Comparison of ENCODE assay signal across 20 mouse cellular contexts in the genomic region with DNA sequence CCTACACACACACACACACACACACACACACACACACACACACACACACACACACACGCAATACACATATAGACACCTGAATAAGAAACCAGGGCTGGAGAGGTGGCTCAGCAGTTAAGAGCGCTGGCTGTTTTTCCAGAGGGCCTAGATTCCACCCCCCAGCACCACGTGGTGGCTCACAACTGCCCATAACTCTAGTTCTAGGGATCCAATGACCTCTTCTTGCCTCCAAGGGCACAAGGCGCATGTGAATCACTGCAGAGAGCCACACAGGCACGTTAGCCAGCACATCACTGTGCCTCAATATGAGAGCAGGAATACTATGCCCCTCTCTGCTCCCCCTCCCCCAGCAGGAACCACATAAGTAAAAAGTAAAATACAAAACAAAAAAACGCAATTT. TPM values are rescaled to one million over a fixed set of nuclear protein-coding genes. Genes with fewer than 3 reads are reported as not detected.
A peak's percentile ranks its signal among the peaks of the same experiment; 100 is the strongest.
DNase-seq lines count a peak whose midpoint lies in the region; ATAC-seq lines count a peak whose summit lies in the region.
"Had no signal": no experiment of that assay in that cellular context is flagged by ENCODE, and none has a peak within 500 bp of the region (broad histone marks: within the 10 kb centered on the region; RNA-seq: fewer than 3 reads in every experiment).

No protein-coding gene starts in this region.

- peaks cover 22% of the 10 kb centered on the region for H3K36me3 ChIP-seq in kidney, embryonic 16.5 days (ENCODE audit: insufficient read depth, low read length)

- H3K4me1 ChIP-seq in kidney, embryonic 16.5 days (ENCODE audit: insufficient read depth, low read length) = peaks cover 31% of the 10 kb centered on the region

- 80% methylated on average over 6 of the region's 6 CpGs for WGBS in kidney, embryonic 16.5 days

- peak; percentile 74 to 91 for DNase-seq in adrenal gland, adult (ENCODE audit: inconsistent age in 2 of 2, low spot score in 1 of 2)
- DNase-seq in adrenal gland, adult 18-20 months (ENCODE audit: low spot score in 2 of 2) = no peak
- peak; percentile 80 for DNase-seq in kidney, adult 11 months
- peak; percentile 81 for DNase-seq in adrenal gland, adult 8-10 months
- peak; percentile 42 for DNase-seq in kidney, postnatal 10 days
- DNase-seq in T-cell, adult 2 months (ENCODE audit: low spot score) = no peak
- no peak for DNase-seq in yolk sac, embryonic 10.5 days (ENCODE audit: low spot score)
- DNase-seq: cerebellum, adult 18-20 months; cerebellum, postnatal 36 days; lung, adult 2 months; lung, postnatal 36 days; retina, postnatal 1 day had no signal

- H3K27me3 ChIP-seq in kidney, embryonic 16.5 days (ENCODE audit: insufficient read depth, low read length) = no peaks in the 10 kb centered on the region
- H3K27me3 ChIP-seq: embryonic facial prominence, embryonic 15.5 days; heart, embryonic 15.5 days; limb, embryonic 12.5 days; liver, embryonic 12.5 days had no signal

- no peaks in the 10 kb centered on the region for H3K9me3 ChIP-seq in kidney, embryonic 16.5 days (ENCODE audit: low read length)
- H3K9me3 ChIP-seq: embryonic facial prominence, embryonic 15.5 days; heart, embryonic 15.5 days; limb, embryonic 12.5 days; liver, embryonic 12.5 days had no signal

- H3K4me2 ChIP-seq in kidney, embryonic 16.5 days (replicated peaks; ENCODE audit: low read depth, low read length) = no peak overlapping the region
- H3K4me2 ChIP-seq: embryonic facial prominence, embryonic 15.5 days; heart, embryonic 15.5 days; limb, embryonic 12.5 days; liver, embryonic 12.5 days; midbrain, embryonic 11.5 days had no signal

- no peak for ATAC-seq in kidney, embryonic 16.5 days (ENCODE audit: low FRiP score, low TSS enrichment)
- ATAC-seq: forebrain, embryonic 16.5 days; liver, embryonic 12.5 days had no signal

- no peak overlapping the region for H3K27ac ChIP-seq in kidney, embryonic 16.5 days (ENCODE audit: low read length)
- H3K27ac ChIP-seq: embryonic facial prominence, embryonic 15.5 days; heart, embryonic 15.5 days; limb, embryonic 12.5 days; liver, embryonic 12.5 days; stomach, postnatal 0 days had no signal

- no peak overlapping the region for H3K9ac ChIP-seq in kidney, embryonic 16.5 days (replicated peaks; ENCODE audit: low read length)
- H3K9ac ChIP-seq: embryonic facial prominence, embryonic 15.5 days; heart, embryonic 15.5 days; limb, embryonic 12.5 days; liver, embryonic 12.5 days had no signal

- no peak overlapping the region for H3K4me3 ChIP-seq in kidney, embryonic 16.5 days (ENCODE audit: low read length)
- H3K4me3 ChIP-seq: embryonic facial prominence, embryonic 15.5 days; heart, embryonic 15.5 days; limb, embryonic 12.5 days; liver, embryonic 12.5 days had no signal

RNA-seq across cellular contexts. Expression of a gene that starts 4.1 kb away (rescaled TPM):
- total RNA-seq in adrenal gland, adult 18-20 months (2021) = 100 to 1,000 TPM in 1 of 2 experiments, 10 to 100 TPM in 1; 85.4 to 145 TPM
- polyA plus RNA-seq in kidney, embryonic 16.5 days (2015; fragmentation: Nextera tagmentation; extraction: Ambion mirVana) = 42.8 and 47.1 TPM in 2 replicates
- 100 to 1,000 TPM; 101 to 135 (median 121) TPM for total RNA-seq in adrenal gland, adult 8-10 months (2022)

RNA-seq across cellular contexts. Expression of a gene that starts 11.2 kb away (rescaled TPM):
- 100 to 1,000 TPM; 108 to 204 TPM for total RNA-seq in adrenal gland, adult 18-20 months (2021)
- polyA plus RNA-seq in kidney, embryonic 16.5 days (2015; fragmentation: Nextera tagmentation; extraction: Ambion mirVana) = 51.0 and 56.1 TPM in 2 replicates
- total RNA-seq in adrenal gland, adult 8-10 months (2022) = 10 to 100 TPM; 59.5 to 94.1 (median 91.2) TPM

RNA-seq across cellular contexts. Expression of a gene that starts 13.0 kb away (rescaled TPM):
- 10 to 100 TPM; 25.6 to 27.0 TPM for total RNA-seq in adrenal gland, adult 18-20 months (2021)
- 24.5 and 26.8 TPM in 2 replicates for polyA plus RNA-seq in kidney, embryonic 16.5 days (2015; fragmentation: Nextera tagmentation; extraction: Ambion mirVana)
- total RNA-seq in adrenal gland, adult 8-10 months (2022) = 10 to 100 TPM; 20.3 to 52.7 (median 37.8) TPM

RNA-seq across cellular contexts. Expression of a gene that starts 13.2 kb away (rescaled TPM):
- 100 to 1,000 TPM; 105 to 107 TPM for total RNA-seq in adrenal gland, adult 18-20 months (2021)
- 101 and 103 TPM in 2 replicates for polyA plus RNA-seq in kidney, embryonic 16.5 days (2015; fragmentation: Nextera tagmentation; extraction: Ambion mirVana)
- 100 to 1,000 TPM in 1 of 4 experiments, 10 to 100 TPM in 3; 82.0 to 110 (median 92.1) TPM for total RNA-seq in adrenal gland, adult 8-10 months (2022)

RNA-seq across cellular contexts. Expression of a gene that starts 52.7 kb away (rescaled TPM):
- 10 to 100 TPM; 33.2 to 43.0 TPM for total RNA-seq in adrenal gland, adult 18-20 months (2021)
- 180 and 184 TPM in 2 replicates for polyA plus RNA-seq in kidney, embryonic 16.5 days (2015; fragmentation: Nextera tagmentation; extraction: Ambion mirVana)
- 10 to 100 TPM; 46.5 to 61.0 (median 53.9) TPM for total RNA-seq in adrenal gland, adult 8-10 months (2022)

Comparison
In these comparisons a context has a peak if more than half of its experiments do, and no peak if none do; other contexts are left out.
1. DNase-seq: peak in adrenal gland, adult (2 of 2), kidney, adult 11 months (single experiment), adrenal gland, adult 8-10 months (single experiment) and kidney, postnatal 10 days (single experiment); none in adrenal gland, adult 18-20 months (0 of 2), T-cell, adult 2 months (single experiment) and yolk sac, embryonic 10.5 days (single experiment).